Mouse (Mus musculus) midbrain, embryonic 13.5 days (tissue): ENCODE measurements around the gene Syngr3. TPM values are rescaled to one million over a fixed set of nuclear protein-coding genes. Genes with fewer than 3 reads are reported as not detected.

Experiments used
- ATAC-seq: fragments of 200-750 bp; cut with Nextera tagmentation; 2 replicates; pipeline ENCODE4 v1.8.0; 2017; ENCODE audit warnings: mild to moderate bottlenecking, moderate TSS enrichment, moderate library complexity
- H3K27ac ChIP-seq: fragments of 300-500 bp; sonication (generic); 2 replicates; pipeline ENCODE4 v1.5.1; 2015; ENCODE audit warnings: inconsistent platforms, mild to moderate bottlenecking, moderate library complexity
- H3K27me3 ChIP-seq: fragments of 300-500 bp; sonication (generic); 2 replicates; pipeline ENCODE4 v1.6.1; 2015; ENCODE audit warnings: mild to moderate bottlenecking, inconsistent platforms
- H3K36me3 ChIP-seq: fragments of 300-500 bp; sonication (generic); 2 replicates; pipeline ENCODE4 v1.6.1; 2015; ENCODE audit warnings: mild to moderate bottlenecking, inconsistent platforms
- H3K4me1 ChIP-seq: fragments of 300-500 bp; sonication (generic); replicated peaks from 2 replicates; pipeline ENCODE4 v1.6.1; 2015; ENCODE audit warnings: inconsistent platforms
- H3K4me2 ChIP-seq: fragments of 300-500 bp; sonication (generic); replicated peaks from 2 replicates; pipeline ENCODE4 v1.6.1; 2015; ENCODE audit warnings: moderate library complexity, mild to moderate bottlenecking, inconsistent platforms
- H3K4me3 ChIP-seq: fragments of 300-500 bp; sonication (generic); replicated peaks from 2 replicates; pipeline ENCODE4 v1.5.1; 2015; ENCODE audit warnings: mild to moderate bottlenecking, inconsistent platforms
- H3K9ac ChIP-seq: fragments of 300-500 bp; sonication (generic); replicated peaks from 2 replicates; pipeline ENCODE4 v1.6.1; 2015; ENCODE audit warnings: mild to moderate bottlenecking, inconsistent platforms
- H3K9me3 ChIP-seq: fragments of 300-500 bp; sonication (generic); 2 replicates; pipeline ENCODE4 v1.6.1; 2016; ENCODE audit warnings: mild to moderate bottlenecking, inconsistent platforms
- WGBS: fragments of 180-500 bp; shearing (Covaris S2); methylation state at CpG from one replicate; pipeline ENCODE4 v1.1.7; 2015; 5-methylcytosine and 5-hydroxymethylcytosine counted together
- polyA plus RNA-seq: library from polyadenylated mRNA; unstranded; fragments of >200 nt; fragmentation: Nextera tagmentation; extraction: Ambion mirVana; gene quantifications from 2 replicates; pipeline ENCODE4 v1.2.1, GENCODE M21; 2015

Gene Syngr3
- polyA plus RNA-seq, 1 experiment from 2014 or later = 95.0 TPM

GRCm38 (mm10) chr17:24649581-24650069, 40.1 kb downstream of the Syngr3 start:
- peaks cover 40% of the 10 kb centered on the region for H3K27me3 ChIP-seq
- H3K27ac ChIP-seq = peak overlapping the region; percentile 37; the same call in 1 of the 2 replicates

GRCm38 (mm10) chr17:24648731-24649377, 40.9 kb downstream of the Syngr3 start:
- Histone ChIP-seq H3K9me3 (no peaks in the 10 kb centered on the region), H3K4me3 (peak overlapping the region; percentile 63), H3K27me3 (peaks cover 37% of the 10 kb centered on the region), H3K36me3 (no peaks in the 10 kb centered on the region), H3K4me2 (peak overlapping the region; percentile 94), H3K4me1 (peaks cover 13% of the 10 kb centered on the region), H3K27ac (no peak overlapping the region), H3K9ac (peak overlapping the region; percentile 25; the same call in 1 of the 2 replicates)
- 71% methylated on average over 10 of the region's 10 CpGs for WGBS
- ATAC-seq = no peak

More at GRCm38 (mm10) chr17:24649581-24650069, 40.1 kb downstream of the Syngr3 start:
- Histone ChIP-seq H3K4me2 (peak overlapping the region; percentile 94), H3K9ac (peak overlapping the region; percentile 88), H3K4me1 (peaks cover 13% of the 10 kb centered on the region), H3K36me3 (no peaks in the 10 kb centered on the region), H3K9me3 (no peaks in the 10 kb centered on the region), H3K4me3 (peak overlapping the region; percentile 63)
- WGBS = under 1% methylated on average over 35 of the region's 35 CpGs
- peak; percentile 43; the same call in 1 of the 2 replicates for ATAC-seq

GRCm38 (mm10) chr17:24647493-24647892, 42.3 kb downstream of the Syngr3 start:
- no peak overlapping the region for H3K4me3 ChIP-seq
- H3K9ac ChIP-seq = no peak overlapping the region; the same call in 1 of the 2 replicates
- no peak overlapping the region for H3K27ac ChIP-seq
- no peak overlapping the region for H3K4me2 ChIP-seq
- no peaks in the 10 kb centered on the region for H3K36me3 ChIP-seq
- WGBS = 76% methylated on average over 11 of the region's 11 CpGs
- peaks cover 34% of the 10 kb centered on the region for H3K27me3 ChIP-seq
- H3K4me1 ChIP-seq = peaks cover 13% of the 10 kb centered on the region
- no peak for ATAC-seq
- H3K9me3 ChIP-seq = no peaks in the 10 kb centered on the region

GRCm38 (mm10) chr17:24646381-24646780, 43.4 kb downstream of the Syngr3 start:
- WGBS = 91% methylated on average over 4 of the region's 4 CpGs
- Histone ChIP-seq H3K4me3 (no peak overlapping the region), H3K36me3 (no peaks in the 10 kb centered on the region)

GRCm38 (mm10) chr17:24645916-24646315, 43.8 kb downstream of the Syngr3 start:
- Histone ChIP-seq H3K27ac (no peak overlapping the region), H3K4me2 (no peak overlapping the region), H3K9ac (no peak overlapping the region), H3K4me1 (peaks cover 13% of the 10 kb centered on the region), H3K4me3 (no peak overlapping the region), H3K9me3 (no peaks in the 10 kb centered on the region), H3K27me3 (peaks cover 27% of the 10 kb centered on the region), H3K36me3 (no peaks in the 10 kb centered on the region)
- no peak for ATAC-seq
- 87% methylated on average over 3 of the region's 3 CpGs for WGBS

More at GRCm38 (mm10) chr17:24646381-24646780, 43.4 kb downstream of the Syngr3 start:
- Histone ChIP-seq H3K4me2 (no peak overlapping the region), H3K27me3 (peaks cover 32% of the 10 kb centered on the region), H3K27ac (no peak overlapping the region), H3K9me3 (no peaks in the 10 kb centered on the region), H3K4me1 (peaks cover 13% of the 10 kb centered on the region), H3K9ac (no peak overlapping the region)
- no peak for ATAC-seq

GRCm38 (mm10) chr17:24644875-24645721, 44.7 kb downstream of the Syngr3 start:
- Histone ChIP-seq H3K27ac (no peak overlapping the region), H3K9me3 (no peaks in the 10 kb centered on the region), H3K36me3 (0 out of 2 replicates have a peak, but pooled peaks cover 2% of the 10 kb centered on the region), H3K27me3 (peaks cover 19% of the 10 kb centered on the region), H3K9ac (no peak overlapping the region; the same call in 1 of the 2 replicates), H3K4me1 (peaks cover 9% of the 10 kb centered on the region), H3K4me2 (no peak overlapping the region), H3K4me3 (no peak overlapping the region)
- 87% methylated on average over 9 of the region's 9 CpGs for WGBS
- no peak for ATAC-seq

- H3K9me3 ChIP-seq = no peaks in the 10 kb centered on the region
- H3K4me2 ChIP-seq = no peak overlapping the region
- H3K4me3 ChIP-seq = no peak overlapping the region
- no peak for ATAC-seq
- 59% methylated on average over 7 of the region's 7 CpGs for WGBS
- peaks cover 11% of the 10 kb centered on the region for H3K27me3 ChIP-seq
- 0 out of 2 replicates have a peak, but pooled peaks cover 2% of the 10 kb centered on the region for H3K36me3 ChIP-seq
- H3K27ac ChIP-seq = no peak overlapping the region
- H3K9ac ChIP-seq = no peak overlapping the region; the same call in 1 of the 2 replicates
- no peaks in the 10 kb centered on the region for H3K4me1 ChIP-seq
Measured at GRCm38 (mm10) chr17:24644030-24644715, 45.6 kb downstream of the Syngr3 start.

GRCm38 (mm10) chr17:24642791-24643343, 46.9 kb downstream of the Syngr3 start:
- H3K4me1 ChIP-seq = no peaks in the 10 kb centered on the region
- H3K36me3 ChIP-seq = 0 out of 2 replicates have a peak, but pooled peaks cover 2% of the 10 kb centered on the region
- no peak overlapping the region for H3K4me3 ChIP-seq
- no peak for ATAC-seq
- H3K27me3 ChIP-seq = no peaks in the 10 kb centered on the region
- no peak overlapping the region for H3K27ac ChIP-seq
- H3K9ac ChIP-seq = no peak overlapping the region
- no peaks in the 10 kb centered on the region for H3K9me3 ChIP-seq
- H3K4me2 ChIP-seq = no peak overlapping the region
- 77% methylated on average over 6 of the region's 6 CpGs for WGBS

- WGBS = 94% methylated on average over 14 of the region's 14 CpGs
- Histone ChIP-seq H3K4me3 (no peak overlapping the region), H3K4me1 (no peaks in the 10 kb centered on the region), H3K36me3 (0 out of 2 replicates have a peak, but pooled peaks cover 2% of the 10 kb centered on the region), H3K9ac (no peak overlapping the region), H3K9me3 (no peaks in the 10 kb centered on the region), H3K27me3 (no peaks in the 10 kb centered on the region), H3K27ac (no peak overlapping the region), H3K4me2 (no peak overlapping the region)
- no peak for ATAC-seq
Measured at GRCm38 (mm10) chr17:24641944-24642343, 47.8 kb downstream of the Syngr3 start.

GRCm38 (mm10) chr17:24640581-24640980, 49.2 kb downstream of the Syngr3 start:
- Histone ChIP-seq H3K4me2 (no peak overlapping the region), H3K36me3 (0 out of 2 replicates have a peak, but pooled peaks cover 2% of the 10 kb centered on the region), H3K4me1 (no peaks in the 10 kb centered on the region), H3K9ac (no peak overlapping the region), H3K27ac (no peak overlapping the region), H3K27me3 (no peaks in the 10 kb centered on the region), H3K9me3 (no peaks in the 10 kb centered on the region), H3K4me3 (no peak overlapping the region)
- 96% methylated on average over 15 of the region's 15 CpGs for WGBS
- no peak for ATAC-seq

GRCm38 (mm10) chr17:24640119-24640518, 49.6 kb downstream of the Syngr3 start:
- H3K9me3 ChIP-seq = no peaks in the 10 kb centered on the region
- H3K4me1 ChIP-seq = no peaks in the 10 kb centered on the region
- H3K4me2 ChIP-seq = no peak overlapping the region
- no peak overlapping the region for H3K4me3 ChIP-seq
- ATAC-seq = no peak
- no peak overlapping the region for H3K9ac ChIP-seq
- 0 out of 2 replicates have a peak, but pooled peaks cover 2% of the 10 kb centered on the region for H3K36me3 ChIP-seq
- H3K27me3 ChIP-seq = no peaks in the 10 kb centered on the region
- 89% methylated on average over 7 of the region's 7 CpGs for WGBS
- H3K27ac ChIP-seq = no peak overlapping the region
